Comparison of ENCODE assay signal across 8 mouse cellular contexts in genomic region chr17:70853436-70853905, GRCm38 (mm10). TPM values are rescaled to one million over a fixed set of nuclear protein-coding genes. Genes with fewer than 3 reads are reported as not detected.
DNase-seq lines count a peak whose midpoint lies in the region; ATAC-seq and TF ChIP-seq lines count a peak whose summit lies in the region.

Gene Tgif1 (minus strand): TSS chr17:70853546.

- H3K27me3 ChIP-seq in G1E (ENCODE audit: insufficient read depth, low read length), result no peaks in the 10 kb centered on the region
- no peaks in the 10 kb centered on the region for H3K27me3 ChIP-seq in embryonic facial prominence, embryonic 10.5 days (replicated peaks; ENCODE audit: low read depth, poor library complexity, severe bottlenecking)
- no peaks in the 10 kb centered on the region for H3K27me3 ChIP-seq in heart, embryonic 15.5 days

- no peak for ATAC-seq in G1E (ENCODE audit: extremely low read depth, insufficient number of reproducible peaks, low FRiP score, poor library complexity, severe bottlenecking)
- ATAC-seq in heart, embryonic 15.5 days (replicated peaks; ENCODE audit: insufficient number of reproducible peaks, insufficient read depth, low FRiP score, low read depth), result no peak
- ATAC-seq in megakaryocyte progenitor cell, adult 5-6 weeks (replicated peaks; ENCODE audit: poor library complexity), result peak; percentile 4

- H3K4me3 ChIP-seq in G1E (ENCODE audit: low read depth, low read length), result peak within 1 kb of the TSS; percentile 75
- H3K4me3 ChIP-seq in embryonic facial prominence, embryonic 10.5 days, result peak within 1 kb of the TSS; percentile 89
- H3K4me3 ChIP-seq in heart, embryonic 15.5 days, result peak within 1 kb of the TSS; percentile 83

- peak within 1 kb of the TSS; percentile 85 for H3K9ac ChIP-seq in heart, embryonic 15.5 days

- peaks cover 24% of the 10 kb centered on the region for H3K9me3 ChIP-seq in G1E (replicated peaks)
- no peaks in the 10 kb centered on the region for H3K9me3 ChIP-seq in embryonic facial prominence, embryonic 10.5 days
- no peaks in the 10 kb centered on the region for H3K9me3 ChIP-seq in heart, embryonic 15.5 days (replicated peaks)

- peaks cover 3% of the 10 kb centered on the region; the same call in 1 of the 2 replicates for H3K4me1 ChIP-seq in G1E (ENCODE audit: insufficient read depth, low read depth, low read length)
- peaks cover 25% of the 10 kb centered on the region for H3K4me1 ChIP-seq in embryonic facial prominence, embryonic 10.5 days
- H3K4me1 ChIP-seq in heart, embryonic 15.5 days (replicated peaks), result peaks cover 6% of the 10 kb centered on the region

- H3K27ac ChIP-seq in embryonic facial prominence, embryonic 10.5 days (replicated peaks), result peak within 1 kb of the TSS; percentile 98
- peak within 1 kb of the TSS; percentile 96 for H3K27ac ChIP-seq in heart, embryonic 15.5 days

- DNase-seq in 416B (ENCODE audit: low read depth) (peak; percentile 78), G1E (ENCODE audit: low spot score) (no peak)
- DNase-seq in embryonic facial prominence, embryonic 10.5 days (ENCODE audit: low spot score), result peak; percentile 87
- DNase-seq in kidney, postnatal 36 days, result peak; percentile 73 to 80
- DNase-seq in spleen, postnatal 4 days (ENCODE audit: low spot score in 2 of 2), result peak; percentile 56 to 74
- no peak for DNase-seq in frontal cortex, adult 2 months (ENCODE audit: extremely low spot score in 1 of 2, low spot score in 1 of 2)

- TF ChIP-seq CTCF in G1E (IDR thresholded peaks at IDR 0.05; ENCODE audit: low read depth, low read length), result no peak

- H3K36me3 ChIP-seq in G1E (replicated peaks), result no peaks in the 10 kb centered on the region
- no peaks in the 10 kb centered on the region for H3K36me3 ChIP-seq in embryonic facial prominence, embryonic 10.5 days (replicated peaks)
- H3K36me3 ChIP-seq in heart, embryonic 15.5 days, result no peaks in the 10 kb centered on the region

- WGBS in embryonic facial prominence, embryonic 10.5 days, result under 1% methylated on average over 29 of the region's 29 CpGs
- under 1% methylated on average over 29 of the region's 29 CpGs for WGBS in heart, embryonic 15.5 days

- H3K4me2 ChIP-seq in heart, embryonic 15.5 days, result peak within 1 kb of the TSS; percentile 98

RNA-seq across cellular contexts. Expression of gene Tgif1, which starts in this region (rescaled TPM):
- total RNA-seq in G1E (2014; fragmentation: Nextera tagmentation), result 31.4 and 47.6 TPM in 2 replicates
- total RNA-seq in G1E (2017), result 7.4 and 11.0 TPM in 2 replicates
- 5.1 and 5.4 TPM in 2 replicates for polyA plus RNA-seq in G1E (2012)
- 110 and 112 TPM in 2 replicates for polyA plus RNA-seq in embryonic facial prominence, embryonic 10.5 days (2016; fragmentation: Nextera tagmentation; extraction: Ambion mirVana)
- 19.6 and 28.1 TPM in 2 replicates for polyA plus RNA-seq in heart, embryonic 15.5 days (2015; fragmentation: Nextera tagmentation; extraction: Ambion mirVana)
- total RNA-seq in megakaryocyte progenitor cell, adult 5-6 weeks (2015), result 77.5 and 85.6 TPM in 2 replicates
- total RNA-seq in megakaryocyte progenitor cell, adult 5-6 weeks (2017), result 47.0 and 53.9 TPM in 2 replicates
- 2.9 and 3.8 TPM in 2 replicates for polyA plus RNA-seq in frontal cortex, adult 2 months (2012; rRNA removed)

Comparison
In these comparisons a context has a peak if more than half of its experiments do, and no peak if none do; other contexts are left out.
1. DNase-seq: peak in 416B (single experiment), embryonic facial prominence, embryonic 10.5 days (single experiment), kidney, postnatal 36 days (2 of 2) and spleen, postnatal 4 days (2 of 2); none in G1E (single experiment) and frontal cortex, adult 2 months (0 of 2).
2. Peak in every context shown above with its lines, with median percentiles within 50 percentile points of each other: H3K4me3 ChIP-seq.